Mouse (Mus musculus) heart, adult 18-20 months (tissue): ENCODE measurements around the gene Cox20. TPM values are rescaled to one million over a fixed set of nuclear protein-coding genes. Genes with fewer than 3 reads are reported as not detected.

ENCODE experiments used
- DNase-seq, 2 experiments: peaks; one replicate each; pipeline ENCODE4 v3.0.0; 2021 to 2022; ENCODE audit warnings: mixed read lengths in 1 of 2
- microRNA-seq, 2 experiments: library from miRNA; unstranded; fragments of <30 nt; microRNA quantifications; one replicate each; pipeline ENCODE4 v1.2.0; 2022
- total RNA-seq, 2 experiments: library from RNA; stranded (reverse); gene quantifications; 2 replicates each; pipeline ENCODE4 v1.2.3; 2021

Gene Cox20
- total RNA-seq, 2 experiments from 2014 or later, result 120 to 123 TPM

GRCm38 (mm10) chr1:178354576-178354975 is 35.6 kb downstream of the Cox20 start:
- no peak for DNase-seq

- DNase-seq, result peak in 1 of 2 experiments; percentile 45
These were observed 39.1 kb downstream of the Cox20 start for GRCm38 (mm10) chr1:178357776-178358710.

GRCm38 (mm10) chr1:178360264-178360663 is 41.3 kb downstream of the Cox20 start:
- DNase-seq, result no peak

- no peak for DNase-seq
These were observed 41.8 kb downstream of the Cox20 start for GRCm38 (mm10) chr1:178360702-178361101.

- no peak for DNase-seq
These were observed 46.2 kb downstream of the Cox20 start for GRCm38 (mm10) chr1:178365171-178365570.

GRCm38 (mm10) chr1:178368121-178368520 is 49.2 kb downstream of the Cox20 start:
- no peak for DNase-seq

GRCm38 (mm10) chr1:178368548-178369271 is 49.8 kb downstream of the Cox20 start:
- DNase-seq, result peak; percentile 93 to 97

- peak in 1 of 2 experiments; percentile 59 for DNase-seq
These were observed 50.3 kb downstream of the Cox20 start for GRCm38 (mm10) chr1:178369272-178369651.

Small RNAs within 50 kb of the gene (microRNA-seq; reads per million reads assigned to microRNA genes)
- gene Gm27458, result 0 reads per million in 2 experiments

Other genes starting within 250 kb of the Cox20 start
- 10 to 100 TPM; 15.4 to 15.9 TPM for gene Desi2, start 131.7 kb upstream of the Cox20 start, total RNA-seq
- 100 to 1,000 TPM; 146 to 173 TPM for gene Hnrnpu, start 18.7 kb downstream of the Cox20 start, total RNA-seq
- gene Efcab2, start 87.0 kb downstream of the Cox20 start, total RNA-seq, result 100 to 1,000 TPM; 107 to 111 TPM
- 1 to 10 TPM; 3.4 to 3.8 TPM for gene Kif26b, start 210.0 kb downstream of the Cox20 start, total RNA-seq